Mouse (Mus musculus) lung, adult 2 months (tissue): ENCODE results near the gene Spire2.

Source experiments
- CTCF ChIP-seq: fragments of 200-500 bp; IDR thresholded peaks from 2 replicates; pipeline ENCODE4 v1.5.1; 2011; ENCODE audit warnings: mild to moderate bottlenecking, low read length, control low read depth; ENCODE audit not compliant: insufficient read depth
- POLR2A ChIP-seq: fragments of 200-500 bp; IDR thresholded peaks from 2 replicates; pipeline ENCODE4 v1.6.1; 2011; ENCODE audit warnings: low read depth, mild to moderate bottlenecking, control low read depth, low read length, borderline replicate concordance; ENCODE audit errors: extremely low read depth

GRCm38 (mm10) chr8:123404521-123404920, 72.0 kb downstream of the Spire2 start:
- no peak for TF ChIP-seq CTCF
- TF ChIP-seq POLR2A = no peak
